Comparison of ENCODE assay signal across 7 mouse cellular contexts in the genomic region with DNA sequence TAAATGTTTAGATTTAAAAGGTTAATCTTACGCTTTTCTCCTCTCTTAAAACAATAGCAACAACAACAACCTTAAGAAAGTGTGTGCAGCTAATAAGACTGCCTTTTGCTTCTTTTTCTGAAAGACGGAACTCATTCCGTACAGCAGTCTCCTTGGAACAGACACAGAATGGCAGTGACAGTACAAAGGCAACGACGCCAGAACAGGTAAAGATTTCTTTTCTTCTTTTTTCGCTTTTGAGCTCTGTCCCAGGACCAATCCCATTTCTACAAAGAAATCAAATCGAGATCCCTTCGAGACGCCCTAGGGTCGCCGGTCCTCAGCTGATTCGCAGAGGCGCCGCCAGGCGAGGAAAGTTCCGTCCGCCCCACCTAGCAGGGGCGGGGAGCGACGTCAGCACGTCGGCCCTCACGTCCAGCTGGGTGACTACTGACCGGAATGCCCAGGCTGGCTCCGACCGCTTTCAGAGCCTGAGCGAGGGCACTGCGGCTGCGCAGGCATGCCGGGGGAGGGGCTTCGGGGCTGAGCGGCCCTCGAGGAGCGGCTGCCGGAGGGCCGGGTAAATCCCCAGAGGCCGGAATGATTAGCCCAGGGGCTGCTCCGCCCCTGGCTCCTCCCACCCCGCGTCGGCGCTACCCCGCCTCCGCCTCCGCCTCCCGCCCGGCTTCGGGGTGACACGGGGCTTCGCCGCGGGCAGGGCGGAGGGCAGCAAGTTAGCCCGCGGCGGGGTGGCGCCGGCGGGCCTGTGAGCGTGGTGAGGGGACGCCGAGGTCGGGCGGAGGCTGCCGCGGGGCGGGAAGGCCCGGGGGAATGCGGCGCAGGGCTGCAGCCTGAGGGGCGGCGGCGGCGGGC. TPM values are rescaled to one million over a fixed set of nuclear protein-coding genes. Genes with fewer than 3 reads are reported as not detected.
A peak's percentile ranks its signal among the peaks of the same experiment; 100 is the strongest.
DNase-seq lines count a peak whose midpoint lies in the region; ATAC-seq and TF ChIP-seq lines count a peak whose summit lies in the region.

TSS of gene Nbeal1 (plus strand) at position 668 of the 852 bp plus-strand sequence.

- peak within 1 kb of the TSS; percentile 89 for H3K9ac ChIP-seq in intestine, postnatal 0 days (ENCODE audit: low read depth, low read length)
- peak within 1 kb of the TSS; percentile 81 for H3K9ac ChIP-seq in midbrain, embryonic 12.5 days (replicated peaks)

- peak; percentile 100 for DNase-seq in adrenal gland, postnatal 10 days
- DNase-seq in embryonic facial prominence, embryonic 10.5 days (ENCODE audit: low spot score), result peak; percentile 99
- DNase-seq in gonadal fat pad, adult 2 months (ENCODE audit: low read depth), result peak; percentile 42
- peak; percentile 99 for DNase-seq in left cerebral cortex, postnatal 4 days

- H3K27ac ChIP-seq in embryonic facial prominence, embryonic 10.5 days (replicated peaks), result peak within 1 kb of the TSS; percentile 98
- peak within 1 kb of the TSS; percentile 98 for H3K27ac ChIP-seq in intestine, postnatal 0 days (ENCODE audit: low read depth, low read length)
- H3K27ac ChIP-seq in midbrain, embryonic 12.5 days (replicated peaks), result peak within 1 kb of the TSS; percentile 94
- H3K27ac ChIP-seq in small intestine, adult 2 months (ENCODE audit: insufficient read depth, low read depth, low read length), result peak within 1 kb of the TSS; percentile 88

- peak within 1 kb of the TSS; percentile 88 for H3K4me3 ChIP-seq in embryonic facial prominence, embryonic 10.5 days
- H3K4me3 ChIP-seq in intestine, postnatal 0 days (ENCODE audit: low read depth, low read length), result peak within 1 kb of the TSS; percentile 96
- H3K4me3 ChIP-seq in midbrain, embryonic 12.5 days, result peak within 1 kb of the TSS; percentile 89
- peak within 1 kb of the TSS; percentile 70 for H3K4me3 ChIP-seq in small intestine, adult 2 months (ENCODE audit: low read depth, low read length)

- peak within 1 kb of the TSS; percentile 71 for H3K4me2 ChIP-seq in intestine, postnatal 0 days (replicated peaks; ENCODE audit: low read depth)
- H3K4me2 ChIP-seq in midbrain, embryonic 12.5 days (replicated peaks), result peak within 1 kb of the TSS; percentile 64

- peak; percentile 57 for TF ChIP-seq CTCF in intestine, postnatal 0 days (IDR thresholded peaks at IDR 0.05; ENCODE audit: low read depth)
- TF ChIP-seq CTCF in small intestine, adult 2 months (IDR thresholded peaks at IDR 0.05; ENCODE audit: extremely low read depth, insufficient read length, insufficient replicate concordance, low read depth, low read length), result peak; percentile 45; the same call in 1 of the 2 replicates

- no peaks in the 10 kb centered on the region for H3K27me3 ChIP-seq in embryonic facial prominence, embryonic 10.5 days (replicated peaks; ENCODE audit: low read depth, poor library complexity, severe bottlenecking)
- H3K27me3 ChIP-seq in intestine, postnatal 0 days (replicated peaks; ENCODE audit: control insufficient read depth, insufficient read depth, low read length), result no peaks in the 10 kb centered on the region
- H3K27me3 ChIP-seq in midbrain, embryonic 12.5 days, result no peaks in the 10 kb centered on the region
- no peaks in the 10 kb centered on the region for H3K27me3 ChIP-seq in small intestine, adult 2 months (ENCODE audit: control insufficient read depth, insufficient read depth, low read length)

- WGBS in embryonic facial prominence, embryonic 10.5 days, result under 1% methylated on average over 74 of the region's 74 CpGs
- under 1% methylated on average over 66 of the region's 74 CpGs for WGBS in intestine, postnatal 0 days
- 1% methylated on average over 69 of the region's 74 CpGs for WGBS in midbrain, embryonic 12.5 days
- 1% methylated on average over 74 of the region's 74 CpGs for WGBS in small intestine, adult 2 months

- no peaks in the 10 kb centered on the region for H3K36me3 ChIP-seq in embryonic facial prominence, embryonic 10.5 days (replicated peaks)
- no peaks in the 10 kb centered on the region for H3K36me3 ChIP-seq in intestine, postnatal 0 days (ENCODE audit: control insufficient read depth, insufficient read depth)
- H3K36me3 ChIP-seq in midbrain, embryonic 12.5 days, result no peaks in the 10 kb centered on the region
- H3K36me3 ChIP-seq in small intestine, adult 2 months (ENCODE audit: control insufficient read depth, insufficient read depth, low read length), result peaks cover 4% of the 10 kb centered on the region; the same call in 1 of the 2 replicates

- ATAC-seq in intestine, postnatal 0 days, result peak; percentile 100
- peak; percentile 98 for ATAC-seq in midbrain, embryonic 12.5 days (ENCODE audit: low FRiP score, low read depth)

- peak; percentile 88 for TF ChIP-seq POLR2A in small intestine, adult 2 months (IDR thresholded peaks at IDR 0.05; ENCODE audit: low read depth, low read length)

- intact Hi-C loops in left cerebral cortex, postnatal 4 days (cut with DNase I), result no loop called here

- no peaks in the 10 kb centered on the region for H3K9me3 ChIP-seq in embryonic facial prominence, embryonic 10.5 days
- no peaks in the 10 kb centered on the region for H3K9me3 ChIP-seq in intestine, postnatal 0 days (ENCODE audit: control insufficient read depth)
- H3K9me3 ChIP-seq in midbrain, embryonic 12.5 days, result no peaks in the 10 kb centered on the region

- H3K4me1 ChIP-seq in embryonic facial prominence, embryonic 10.5 days, result peaks cover 10% of the 10 kb centered on the region
- no peaks in the 10 kb centered on the region; the same call in 1 of the 2 replicates for H3K4me1 ChIP-seq in intestine, postnatal 0 days (replicated peaks; ENCODE audit: control insufficient read depth, insufficient read depth, low read length)
- H3K4me1 ChIP-seq in midbrain, embryonic 12.5 days, result peaks cover 10% of the 10 kb centered on the region
- no peaks in the 10 kb centered on the region; the same call in 1 of the 2 replicates for H3K4me1 ChIP-seq in small intestine, adult 2 months (ENCODE audit: control insufficient read depth, insufficient read depth, insufficient read length, low read length)

RNA-seq across cellular contexts. Expression of gene Nbeal1, which starts in this region (rescaled TPM):
- 10 to 100 TPM; 31.4 to 46.7 TPM for total RNA-seq in adrenal gland, postnatal 10 days (2021)
- polyA plus RNA-seq in embryonic facial prominence, embryonic 10.5 days (2016; fragmentation: Nextera tagmentation; extraction: Ambion mirVana), result 8.6 and 9.5 TPM in 2 replicates
- 4.6 and 5.1 TPM in 2 replicates for polyA plus RNA-seq in gonadal fat pad, adult 2 months (2012; rRNA removed)
- 5.0 and 5.4 TPM in 2 replicates for polyA plus RNA-seq in intestine, postnatal 0 days (2015; fragmentation: Nextera tagmentation; extraction: Ambion mirVana)
- total RNA-seq in left cerebral cortex, postnatal 4 days (2021), result 10 to 100 TPM; 28.2 to 31.4 TPM
- 12.1 and 12.8 TPM in 2 replicates for polyA plus RNA-seq in midbrain, embryonic 12.5 days (2016; fragmentation: Nextera tagmentation; extraction: Ambion mirVana)
- polyA plus RNA-seq in small intestine, adult 2 months (2012; rRNA removed), result 0.38 and 1.2 TPM in 2 replicates

Comparison
In these comparisons a context has a peak if more than half of its experiments do, and no peak if none do; other contexts are left out.
1. Peak in every context shown above with its lines: DNase-seq, ATAC-seq, H3K4me3 ChIP-seq and H3K27ac ChIP-seq.
2. DNase-seq: peak in every context shown above with its lines; median percentile 100 in adrenal gland, postnatal 10 days; 99 in embryonic facial prominence, embryonic 10.5 days; 99 in left cerebral cortex, postnatal 4 days; 42 in gonadal fat pad, adult 2 months.